Mouse (Mus musculus) intestine, embryonic 14.5 days (tissue): ENCODE data around the gene Nkx1-1. TPM values are rescaled to one million over a fixed set of nuclear protein-coding genes. Genes with fewer than 3 reads are reported as not detected.

Experiments used
- ATAC-seq: fragments of 200-750 bp; cut with Nextera tagmentation; replicated peaks from 2 replicates; pipeline ENCODE4 v1.8.0; 2017; ENCODE audit warnings: low read depth, moderate number of reproducible peaks, moderate TSS enrichment, moderate library complexity; ENCODE audit not compliant: low FRiP score, low TSS enrichment
- DNase-seq: peaks from one replicate; pipeline ENCODE4 v3.0.0-alpha.2; 2018; ENCODE audit warnings: low spot score
- H3K27ac ChIP-seq: fragments of 300-500 bp; sonication (generic); 2 replicates; pipeline ENCODE4 v1.5.1; 2014; ENCODE audit warnings: low read depth, mild to moderate bottlenecking, control low read depth
- H3K27me3 ChIP-seq: fragments of 300-500 bp; sonication (generic); replicated peaks from 2 replicates; pipeline ENCODE4 v1.6.1; 2014; ENCODE audit warnings: low read length, control low read depth; ENCODE audit not compliant: control insufficient read depth, insufficient read depth
- H3K36me3 ChIP-seq: fragments of 300-500 bp; sonication (generic); 2 replicates; pipeline ENCODE4 v1.6.1; 2014; ENCODE audit warnings: low read length, control low read depth; ENCODE audit not compliant: control insufficient read depth, insufficient read depth
- H3K4me1 ChIP-seq: fragments of 300-500 bp; sonication (generic); replicated peaks from 2 replicates; pipeline ENCODE4 v1.6.1; 2014; ENCODE audit warnings: low read length, control low read depth, mixed read lengths; ENCODE audit not compliant: control insufficient read depth, insufficient read depth
- H3K4me2 ChIP-seq: fragments of 300-500 bp; sonication (generic); 2 replicates; pipeline ENCODE4 v1.6.1; 2014; ENCODE audit warnings: low read length
- H3K4me3 ChIP-seq: fragments of 300-500 bp; sonication (generic); 2 replicates; pipeline ENCODE4 v1.5.1; 2014; ENCODE audit warnings: low read depth, low read length, control low read depth, mixed read lengths
- H3K9ac ChIP-seq: fragments of 300-500 bp; sonication (generic); 2 replicates; pipeline ENCODE4 v1.6.1; 2014; ENCODE audit warnings: mild to moderate bottlenecking, low read length
- H3K9me3 ChIP-seq: fragments of 300-500 bp; sonication (generic); 2 replicates; pipeline ENCODE4 v1.6.1; 2016; ENCODE audit warnings: low read length, control low read depth; ENCODE audit not compliant: control insufficient read depth
- WGBS: fragments of 180-500 bp; shearing (Covaris S2); extraction: QIAGEN DNeasy Blood & Tissue Kit; methylation state at CpG from one replicate; pipeline ENCODE4 v1.1.7; 2014; 5-methylcytosine and 5-hydroxymethylcytosine counted together
- polyA plus RNA-seq: library from polyadenylated mRNA; unstranded; fragments of >200 nt; fragmentation: Nextera tagmentation; extraction: Ambion mirVana; gene quantifications from 2 replicates; pipeline ENCODE4 v1.2.1, GENCODE M21; 2014

The Nkx1-1 gene
- polyA plus RNA-seq, 1 experiment from 2014 or later, result not detected

DNA sequence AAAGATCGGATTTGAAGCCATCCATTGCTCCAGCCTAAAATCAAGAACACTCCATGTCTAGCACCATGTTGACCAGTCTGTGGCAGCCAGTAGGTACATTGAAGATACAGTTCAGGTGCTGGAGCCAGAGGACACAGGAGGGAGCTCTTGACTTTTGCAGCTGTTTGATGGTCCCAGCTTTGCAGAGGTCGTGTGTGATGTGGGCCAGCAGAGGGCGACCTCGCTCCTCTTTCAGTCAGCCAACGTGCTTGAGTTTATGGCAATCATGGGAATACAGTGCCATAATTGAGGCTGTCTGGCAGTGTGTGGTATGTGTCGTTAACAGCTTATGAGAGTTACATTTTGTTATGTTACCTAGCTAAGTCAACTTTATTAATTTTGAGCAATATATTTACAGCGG lies 40.0 kb downstream of the Nkx1-1 start:
- WGBS, result 21% methylated on average over 7 of the region's 7 CpGs

DNA sequence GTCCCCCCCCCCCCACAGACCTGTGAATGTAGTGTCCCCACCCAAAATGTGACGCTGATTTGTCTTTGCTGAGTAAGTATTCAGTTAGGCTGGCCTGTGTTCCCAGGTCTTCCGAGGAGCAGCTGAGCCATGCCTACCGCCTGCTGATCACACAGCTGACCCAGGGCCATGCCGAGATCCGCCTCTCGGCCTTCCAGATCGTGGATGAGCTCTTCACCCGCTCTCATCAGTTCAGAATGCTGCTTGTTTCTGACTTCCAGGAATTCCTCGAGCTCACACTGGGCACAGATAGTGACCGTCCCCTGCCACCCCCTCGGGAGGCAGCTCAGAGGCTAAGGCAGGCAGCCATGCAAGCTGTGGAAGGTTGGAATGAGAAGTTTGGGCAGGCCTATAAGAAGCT lies 46.2 kb downstream of the Nkx1-1 start:
- Histone ChIP-seq H3K4me1 (no peaks in the 10 kb centered on the region), H3K9ac (no peak overlapping the region), H3K4me2 (no peak overlapping the region), H3K27ac (no peak overlapping the region), H3K4me3 (no peak overlapping the region), H3K27me3 (no peaks in the 10 kb centered on the region), H3K9me3 (no peaks in the 10 kb centered on the region), H3K36me3 (peaks cover 41% of the 10 kb centered on the region)
- WGBS, result 82% methylated on average over 11 of the region's 11 CpGs
- no peak for ATAC-seq
- no peak for DNase-seq

More for the DNA sequence above, 40.0 kb downstream of the Nkx1-1 start:
- no peaks in the 10 kb centered on the region for H3K4me1 ChIP-seq
- peaks cover 33% of the 10 kb centered on the region for H3K36me3 ChIP-seq
- no peak overlapping the region for H3K4me2 ChIP-seq
- peak; percentile 87 for DNase-seq
- H3K4me3 ChIP-seq, result no peak overlapping the region
- 0 out of 2 replicates have a peak, but pooled peaks have one; percentile 55 for ATAC-seq
- H3K9ac ChIP-seq, result no peak overlapping the region
- no peaks in the 10 kb centered on the region for H3K27me3 ChIP-seq
- H3K27ac ChIP-seq, result no peak overlapping the region
- no peaks in the 10 kb centered on the region for H3K9me3 ChIP-seq

Other genes with a start within 250 kb of the Nkx1-1 start
- gene Spon2, start 215.5 kb downstream of the Nkx1-1 start, polyA plus RNA-seq, result 17.3 and 19.3 TPM in 2 replicates
- gene Ctbp1, start 159.0 kb downstream of the Nkx1-1 start, polyA plus RNA-seq, result 343 and 359 TPM in 2 replicates
- gene Maea, start 98.5 kb downstream of the Nkx1-1 start, polyA plus RNA-seq, result 129 and 141 TPM in 2 replicates
- 8.3 and 10.7 TPM in 2 replicates for gene Uvssa, start 55.4 kb downstream of the Nkx1-1 start, polyA plus RNA-seq
- gene Fam53a, start 195.7 kb upstream of the Nkx1-1 start, polyA plus RNA-seq, result 67.4 and 69.8 TPM in 2 replicates
- 0.27 and 0.46 TPM in 2 replicates for gene Gm9903, start 195.9 kb upstream of the Nkx1-1 start, polyA plus RNA-seq
- 214 and 230 TPM in 2 replicates for gene Slbp, start 218.6 kb upstream of the Nkx1-1 start, polyA plus RNA-seq
- 174 and 191 TPM in 2 replicates for gene Tacc3, start 224.2 kb upstream of the Nkx1-1 start, polyA plus RNA-seq
- gene Tmem129, start 224.4 kb upstream of the Nkx1-1 start, polyA plus RNA-seq, result 39.3 and 42.4 TPM in 2 replicates